In the genomic region with DNA sequence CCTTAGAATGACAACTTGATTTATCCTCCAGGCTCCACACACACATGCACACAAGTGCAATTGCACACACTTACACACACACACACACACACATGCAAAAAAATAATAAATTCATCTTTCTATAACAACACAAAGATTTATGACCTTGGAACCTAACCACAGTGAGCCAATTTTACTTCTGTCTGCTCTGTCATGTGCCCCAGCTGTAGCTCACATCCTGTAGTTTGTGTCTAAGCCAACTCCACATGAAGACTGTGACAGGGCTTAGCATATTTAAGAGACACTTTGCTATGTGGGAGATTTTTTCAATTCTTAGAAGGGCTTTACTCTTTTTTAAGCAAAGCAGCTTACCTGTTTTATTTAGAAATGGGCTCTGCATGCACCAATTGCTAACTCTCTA, we compare ENCODE assay signal across 31 mouse cellular contexts. TPM values are rescaled to one million over a fixed set of nuclear protein-coding genes. Genes with fewer than 3 reads are reported as not detected.
"Had no signal": no experiment of that assay in that cellular context is flagged by ENCODE, and none has a peak within 500 bp of the region (broad histone marks: within the 10 kb centered on the region; RNA-seq: fewer than 3 reads in every experiment).

No protein-coding gene starts in this region.

- H3K9me3 ChIP-seq: liver, embryonic 13.5 days; lung, embryonic 15.5 days; midbrain, embryonic 10.5 days; midbrain, embryonic 15.5 days; neural tube, embryonic 12.5 days; neural tube, embryonic 15.5 days had no signal

- ATAC-seq: inflammation-experienced regulatory T-cells, adult 6 months; intestine, embryonic 16.5 days; midbrain, embryonic 15.5 days had no signal

- H3K9ac ChIP-seq: liver, embryonic 13.5 days; lung, embryonic 15.5 days; midbrain, embryonic 15.5 days; neural tube, embryonic 12.5 days; neural tube, embryonic 15.5 days had no signal

- H3K27me3 ChIP-seq: liver, embryonic 13.5 days; lung, embryonic 15.5 days; megakaryocyte, embryonic 14.5 days; midbrain, embryonic 15.5 days; neural tube, embryonic 12.5 days; neural tube, embryonic 15.5 days had no signal

- H3K27ac ChIP-seq: layer of hippocampus, adult 2 months; left cerebral cortex, adult 2 months; liver, embryonic 13.5 days; lung, embryonic 15.5 days; midbrain, embryonic 10.5 days; midbrain, embryonic 15.5 days; neural tube, embryonic 12.5 days; neural tube, embryonic 15.5 days; stomach, postnatal 0 days had no signal

- DNase-seq: layer of hippocampus, adult 9-11 months; layer of hippocampus, postnatal 36 days; liver, embryonic 13.5 days; lung, postnatal 10 days; lung, postnatal 36 days; right cerebral cortex, adult 18-20 months; right cerebral cortex, postnatal 14 days; right cerebral cortex, postnatal 4 days; thymus, adult 2 months; thymus, postnatal 14 days; thymus, postnatal 4 days had no signal

- H3K36me3 ChIP-seq: liver, embryonic 13.5 days; lung, embryonic 15.5 days; midbrain, embryonic 10.5 days; midbrain, embryonic 15.5 days; neural tube, embryonic 12.5 days; neural tube, embryonic 15.5 days had no signal

- H3K4me2 ChIP-seq: liver, embryonic 13.5 days; lung, embryonic 15.5 days; midbrain, embryonic 15.5 days; neural tube, embryonic 12.5 days; neural tube, embryonic 15.5 days had no signal

- H3K4me3 ChIP-seq: layer of hippocampus, adult 2 months; left cerebral cortex, adult 2 months; liver, embryonic 13.5 days; lung, embryonic 15.5 days; megakaryocyte, embryonic 14.5 days; midbrain, embryonic 10.5 days; midbrain, embryonic 15.5 days; neural tube, embryonic 12.5 days; neural tube, embryonic 15.5 days had no signal

- H3K4me1 ChIP-seq: liver, embryonic 13.5 days; lung, embryonic 15.5 days; megakaryocyte, embryonic 14.5 days; midbrain, embryonic 10.5 days; midbrain, embryonic 15.5 days; neural tube, embryonic 12.5 days; neural tube, embryonic 15.5 days had no signal

RNA-seq across cellular contexts. Expression of a gene that starts 20.2 kb away (rescaled TPM):
- total RNA-seq: layer of hippocampus, adult 2 months; layer of hippocampus, postnatal 36 days; left cerebral cortex, adult 2 months; left cerebral cortex, postnatal 10 days; left cerebral cortex, postnatal 36 days; liver, adult 2 months had no signal
- polyA plus RNA-seq: inflammation-experienced regulatory T-cells, adult 6 months; intestine, embryonic 16.5 days; kidney, embryonic 14.5 days; large intestine, adult 2 months; limb, embryonic 11.5 days; limb, embryonic 14.5 days; liver, adult 2 months; liver, embryonic 13.5 days; liver, embryonic 16.5 days; lung, embryonic 15.5 days; midbrain, embryonic 10.5 days; midbrain, embryonic 15.5 days; neural tube, embryonic 12.5 days; neural tube, embryonic 15.5 days; stomach, embryonic 14.5 days; stomach, postnatal 0 days; thymus, adult 2 months had no signal
